Mouse (Mus musculus): ENCODE results near the gene Ctsd. TPM values are rescaled to one million over a fixed set of nuclear protein-coding genes. Genes with fewer than 3 reads are reported as not detected.
A peak's percentile ranks its signal among the peaks of the same experiment; 100 is the strongest.
"Not testable (repeated sequence)": the region's sequence is repeated elsewhere in the genome, so short reads cannot be mapped to it uniquely, and the experiment has no call there.

Gene Ctsd
- polyA plus RNA-seq, 1 experiment from 2014 or later, result 451 TPM

GRCm38 (mm10) chr7:142340269-142340970, 47.4 kb downstream of the Ctsd start:
- Histone ChIP-seq H3K27ac (ENCODE audit: low read length) (peak overlapping the region; percentile 76; the same call in 1 of the 2 replicates), H3K4me1 (ENCODE audit: control insufficient read depth, insufficient read depth, low read length) (peaks cover 8% of the 10 kb centered on the region; the same call in 1 of the 2 replicates), H3K4me3 (replicated peaks; ENCODE audit: low read length) (no peak overlapping the region), H3K4me2 (ENCODE audit: low read depth, low read length) (no peak overlapping the region), H3K9me3 (replicated peaks; ENCODE audit: control insufficient read depth, low read length) (no peaks in the 10 kb centered on the region), H3K36me3 (ENCODE audit: control insufficient read depth, insufficient read depth, low read length) (no peaks in the 10 kb centered on the region), H3K9ac (ENCODE audit: low read length) (peak overlapping the region; percentile 48; the same call in 1 of the 2 replicates), H3K27me3 (ENCODE audit: control insufficient read depth, insufficient read depth, low read length) (no peaks in the 10 kb centered on the region)
- 57% methylated on average over 10 of the region's 10 CpGs for WGBS
- peak; percentile 62; the same call in 1 of the 2 replicates for ATAC-seq (ENCODE audit: insufficient read depth, low FRiP score)

- Histone ChIP-seq H3K4me1 (ENCODE audit: control insufficient read depth, insufficient read depth, low read length) (peaks cover 5% of the 10 kb centered on the region), H3K4me3 (replicated peaks; ENCODE audit: low read length) (no peak overlapping the region), H3K9ac (ENCODE audit: low read length) (no peak overlapping the region), H3K9me3 (replicated peaks; ENCODE audit: control insufficient read depth, low read length) (no peaks in the 10 kb centered on the region), H3K36me3 (ENCODE audit: control insufficient read depth, insufficient read depth, low read length) (no peaks in the 10 kb centered on the region), H3K27ac (ENCODE audit: low read length) (no peak overlapping the region), H3K4me2 (ENCODE audit: low read depth, low read length) (no peak overlapping the region), H3K27me3 (ENCODE audit: control insufficient read depth, insufficient read depth, low read length) (no peaks in the 10 kb centered on the region)
- ATAC-seq (ENCODE audit: insufficient read depth, low FRiP score), result no peak
- WGBS, result 80% methylated on average over 8 of the region's 8 CpGs
Measured at GRCm38 (mm10) chr7:142335151-142335550, 52.7 kb downstream of the Ctsd start.

- Histone ChIP-seq H3K36me3 (ENCODE audit: control insufficient read depth, insufficient read depth, low read length) (no peaks in the 10 kb centered on the region), H3K4me1 (ENCODE audit: control insufficient read depth, insufficient read depth, low read length) (peaks cover 8% of the 10 kb centered on the region), H3K4me2 (ENCODE audit: low read depth, low read length) (no peak overlapping the region), H3K4me3 (replicated peaks; ENCODE audit: low read length) (no peak overlapping the region), H3K27me3 (ENCODE audit: control insufficient read depth, insufficient read depth, low read length) (no peaks in the 10 kb centered on the region), H3K27ac (ENCODE audit: low read length) (no peak overlapping the region), H3K9me3 (replicated peaks; ENCODE audit: control insufficient read depth, low read length) (no peaks in the 10 kb centered on the region), H3K9ac (ENCODE audit: low read length) (no peak overlapping the region)
- ATAC-seq (ENCODE audit: insufficient read depth, low FRiP score), result peak; percentile 82
- 2% methylated on average over 3 of the region's 3 CpGs for WGBS
Measured at GRCm38 (mm10) chr7:142334246-142334645, 53.6 kb downstream of the Ctsd start.

GRCm38 (mm10) chr7:142332741-142333140, 55.1 kb downstream of the Ctsd start:
- peaks cover 13% of the 10 kb centered on the region for H3K4me1 ChIP-seq (ENCODE audit: control insufficient read depth, insufficient read depth, low read length)
- H3K27me3 ChIP-seq (ENCODE audit: control insufficient read depth, insufficient read depth, low read length); H3K36me3 ChIP-seq (ENCODE audit: control insufficient read depth, insufficient read depth, low read length); H3K9ac ChIP-seq (ENCODE audit: low read length); H3K4me3 ChIP-seq (replicated peaks; ENCODE audit: low read length); H3K9me3 ChIP-seq (replicated peaks; ENCODE audit: control insufficient read depth, low read length); H3K4me2 ChIP-seq (ENCODE audit: low read depth, low read length); ATAC-seq (ENCODE audit: insufficient read depth, low FRiP score): not testable (repeated sequence)
- WGBS, result 64% methylated on average over 2 of the region's 9 CpGs
- peak overlapping the region; percentile 39 for H3K27ac ChIP-seq (ENCODE audit: low read length)

GRCm38 (mm10) chr7:142331281-142331680, 56.6 kb downstream of the Ctsd start:
- no peak overlapping the region for H3K27ac ChIP-seq (ENCODE audit: low read length)
- H3K9ac ChIP-seq (ENCODE audit: low read length), result no peak overlapping the region
- no peaks in the 10 kb centered on the region for H3K36me3 ChIP-seq (ENCODE audit: control insufficient read depth, insufficient read depth, low read length)
- H3K4me2 ChIP-seq (ENCODE audit: low read depth, low read length), result no peak overlapping the region
- no peaks in the 10 kb centered on the region for H3K27me3 ChIP-seq (ENCODE audit: control insufficient read depth, insufficient read depth, low read length)
- no peaks in the 10 kb centered on the region for H3K9me3 ChIP-seq (replicated peaks; ENCODE audit: control insufficient read depth, low read length)
- no peak overlapping the region for H3K4me3 ChIP-seq (replicated peaks; ENCODE audit: low read length)
- ATAC-seq (ENCODE audit: insufficient read depth, low FRiP score), result no peak
- peaks cover 20% of the 10 kb centered on the region for H3K4me1 ChIP-seq (ENCODE audit: control insufficient read depth, insufficient read depth, low read length)
- 77% methylated on average over 4 of the region's 4 CpGs for WGBS

GRCm38 (mm10) chr7:142330271-142330724, 57.5 kb downstream of the Ctsd start:
- no peak overlapping the region for H3K4me2 ChIP-seq (ENCODE audit: low read depth, low read length)
- WGBS, result 20% methylated on average over 9 of the region's 9 CpGs
- H3K36me3 ChIP-seq (ENCODE audit: control insufficient read depth, insufficient read depth, low read length), result no peaks in the 10 kb centered on the region
- no peak overlapping the region for H3K4me3 ChIP-seq (replicated peaks; ENCODE audit: low read length)
- peak overlapping the region; percentile 76; the same call in 1 of the 2 replicates for H3K27ac ChIP-seq (ENCODE audit: low read length)
- peaks cover 22% of the 10 kb centered on the region for H3K4me1 ChIP-seq (ENCODE audit: control insufficient read depth, insufficient read depth, low read length)
- ATAC-seq (ENCODE audit: insufficient read depth, low FRiP score), result peak; percentile 57
- H3K9ac ChIP-seq (ENCODE audit: low read length), result peak overlapping the region; percentile 37; the same call in 1 of the 2 replicates
- H3K9me3 ChIP-seq (replicated peaks; ENCODE audit: control insufficient read depth, low read length), result no peaks in the 10 kb centered on the region
- H3K27me3 ChIP-seq (ENCODE audit: control insufficient read depth, insufficient read depth, low read length), result no peaks in the 10 kb centered on the region

- no peaks in the 10 kb centered on the region for H3K27me3 ChIP-seq (ENCODE audit: control insufficient read depth, insufficient read depth, low read length)
- 75% methylated on average over 3 of the region's 3 CpGs for whole genome bisulfite sequencing
- no peak overlapping the region for H3K9ac ChIP-seq (ENCODE audit: low read length)
- peak overlapping the region; percentile 89; the same call in 1 of the 2 replicates for H3K27ac ChIP-seq (ENCODE audit: low read length)
- peaks cover 25% of the 10 kb centered on the region for H3K4me1 ChIP-seq (ENCODE audit: control insufficient read depth, insufficient read depth, low read length)
- no peaks in the 10 kb centered on the region for H3K36me3 ChIP-seq (ENCODE audit: control insufficient read depth, insufficient read depth, low read length)
- no peak overlapping the region for H3K4me2 ChIP-seq (ENCODE audit: low read depth, low read length)
- H3K4me3 ChIP-seq (replicated peaks; ENCODE audit: low read length), result no peak overlapping the region
- no peaks in the 10 kb centered on the region for H3K9me3 ChIP-seq (replicated peaks; ENCODE audit: control insufficient read depth, low read length)
- ATAC-seq (ENCODE audit: insufficient read depth, low FRiP score), result no peak
Measured at GRCm38 (mm10) chr7:142328507-142328906, 59.3 kb downstream of the Ctsd start.

GRCm38 (mm10) chr7:142326714-142327445, 61.0 kb downstream of the Ctsd start:
- no peak overlapping the region for H3K4me2 ChIP-seq (ENCODE audit: low read depth, low read length)
- H3K27me3 ChIP-seq (ENCODE audit: control insufficient read depth, insufficient read depth, low read length), result no peaks in the 10 kb centered on the region
- no peaks in the 10 kb centered on the region for H3K36me3 ChIP-seq (ENCODE audit: control insufficient read depth, insufficient read depth, low read length)
- H3K4me3 ChIP-seq (replicated peaks; ENCODE audit: low read length), result no peak overlapping the region
- peak overlapping the region; percentile 7; the same call in 1 of the 2 replicates for H3K9ac ChIP-seq (ENCODE audit: low read length)
- H3K9me3 ChIP-seq (replicated peaks; ENCODE audit: control insufficient read depth, low read length), result no peaks in the 10 kb centered on the region
- peaks cover 25% of the 10 kb centered on the region for H3K4me1 ChIP-seq (ENCODE audit: control insufficient read depth, insufficient read depth, low read length)
- peak overlapping the region; percentile 89 for H3K27ac ChIP-seq (ENCODE audit: low read length)
- 26% methylated on average over 9 of the region's 9 CpGs for WGBS
- ATAC-seq (ENCODE audit: insufficient read depth, low FRiP score), result peak; percentile 57
